Mouse (Mus musculus) forelimb bud, embryonic 11.5 days (tissue): Measurements from ENCODE around the gene Fam229b.

ENCODE experiments used
- DNase-seq: peaks from one replicate; pipeline ENCODE4 v3.0.0-alpha.2; 2012; ENCODE audit warnings: low read depth, low spot score

Fam229b gene

DNA sequence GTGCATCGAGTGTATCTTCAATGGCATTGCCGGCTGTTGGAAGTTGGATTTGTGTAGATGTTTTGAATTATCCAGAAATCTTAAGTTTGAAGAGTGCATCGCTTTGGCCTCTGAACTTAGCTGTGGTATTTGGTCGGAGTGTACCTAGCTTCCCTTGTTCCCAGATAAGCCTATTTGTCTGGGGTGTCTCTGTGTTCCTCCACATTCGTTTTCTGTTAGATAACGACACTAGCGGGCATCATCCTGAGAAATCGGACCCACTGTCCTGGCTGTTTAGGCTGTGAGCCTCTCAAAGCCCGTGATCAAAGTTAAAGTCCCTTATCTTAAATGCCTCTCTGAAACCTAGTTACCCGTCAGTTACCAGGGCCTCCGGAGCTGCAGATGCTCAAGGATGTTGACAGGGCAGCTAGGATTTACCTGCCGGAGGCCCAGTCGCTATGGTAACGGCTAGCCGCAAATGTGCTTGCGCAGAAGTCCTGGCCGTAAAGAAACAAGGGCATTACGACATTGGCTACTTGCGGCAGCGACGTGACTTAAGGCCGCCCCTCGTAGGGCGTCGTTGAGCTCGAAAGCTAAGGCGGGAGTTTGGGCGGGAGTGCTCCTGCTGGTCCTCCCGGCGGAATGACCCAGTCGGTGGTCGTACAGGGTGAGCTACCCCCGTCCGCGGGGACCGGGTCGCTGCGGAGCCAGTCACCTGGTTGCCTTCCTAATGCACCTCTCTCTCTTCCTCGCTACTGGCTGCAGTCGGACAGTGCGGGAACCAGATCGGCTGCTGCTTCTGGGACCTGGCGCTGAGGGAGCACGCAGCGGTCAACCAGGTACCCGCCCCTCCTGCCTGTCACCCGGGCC lies at the start of gene Fam229b, which contains the start of gene Tube1:
TSS of gene Fam229b (minus strand) at position 453 of the 849 bp plus-strand sequence.
TSS of gene Tube1 (plus strand) at position 515 of the 849 bp plus-strand sequence.
- DNase-seq: peak; percentile 94

DNA sequence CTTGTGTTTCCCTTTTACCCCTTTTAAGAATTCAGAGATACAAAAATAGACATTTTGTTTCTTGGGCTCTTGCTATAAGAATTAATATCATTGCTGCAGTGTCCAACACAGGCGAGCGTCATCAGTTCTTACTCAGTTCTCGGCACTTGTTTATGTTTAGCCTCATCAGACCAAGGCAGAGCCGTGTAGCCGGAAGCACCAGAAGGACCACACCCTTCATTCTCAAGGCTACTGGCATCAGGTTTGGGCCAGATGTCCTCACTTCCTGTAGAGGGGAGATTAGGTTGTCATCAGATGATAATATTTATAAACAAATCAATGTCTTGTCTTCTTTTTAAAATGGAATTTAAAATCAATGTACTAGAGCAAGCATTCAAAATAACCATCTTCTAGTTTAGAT lies 43.3 kb upstream of the Fam229b start:
- no peak for DNase-seq

DNA sequence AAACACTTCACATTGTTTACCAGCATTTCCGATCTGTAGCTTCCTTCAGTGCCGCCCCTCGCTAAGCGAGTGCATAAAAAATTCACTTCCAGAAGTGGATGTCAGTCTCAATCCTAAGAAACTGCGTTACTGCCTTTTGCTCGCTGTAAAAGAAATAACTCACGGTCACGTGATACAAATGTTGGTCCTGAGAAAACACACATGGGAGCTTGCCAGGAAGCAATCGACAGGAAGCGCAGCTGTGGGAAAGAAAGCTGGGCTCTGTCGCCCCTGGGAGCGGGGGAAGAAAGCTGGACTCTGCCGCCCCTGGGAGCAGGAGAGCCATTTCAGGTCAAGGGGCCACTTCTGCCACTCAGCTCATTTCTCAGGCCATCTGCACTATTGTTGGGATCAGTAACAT lies 39.4 kb upstream of the Fam229b start:
- no peak for DNase-seq

DNA sequence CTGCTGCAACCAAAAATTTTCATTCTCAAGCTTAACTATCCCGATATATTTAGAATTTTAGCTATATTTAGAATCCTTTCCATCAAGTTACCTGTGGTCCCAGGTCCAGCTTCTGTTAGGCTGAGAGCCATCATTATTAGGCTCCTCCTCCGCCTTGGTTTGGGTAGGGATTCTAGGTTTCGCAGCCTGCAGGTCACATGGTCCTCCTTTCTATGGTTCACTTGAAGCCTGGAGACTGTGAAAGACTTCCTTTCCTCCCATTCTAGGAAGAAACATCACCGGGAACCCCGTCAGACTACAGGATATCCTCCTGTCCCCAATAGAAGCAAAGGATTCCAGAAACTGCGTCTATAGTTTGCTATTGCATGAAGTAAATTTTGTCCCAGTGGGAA lies 38.8 kb upstream of the Fam229b start:
- no peak for DNase-seq

DNA sequence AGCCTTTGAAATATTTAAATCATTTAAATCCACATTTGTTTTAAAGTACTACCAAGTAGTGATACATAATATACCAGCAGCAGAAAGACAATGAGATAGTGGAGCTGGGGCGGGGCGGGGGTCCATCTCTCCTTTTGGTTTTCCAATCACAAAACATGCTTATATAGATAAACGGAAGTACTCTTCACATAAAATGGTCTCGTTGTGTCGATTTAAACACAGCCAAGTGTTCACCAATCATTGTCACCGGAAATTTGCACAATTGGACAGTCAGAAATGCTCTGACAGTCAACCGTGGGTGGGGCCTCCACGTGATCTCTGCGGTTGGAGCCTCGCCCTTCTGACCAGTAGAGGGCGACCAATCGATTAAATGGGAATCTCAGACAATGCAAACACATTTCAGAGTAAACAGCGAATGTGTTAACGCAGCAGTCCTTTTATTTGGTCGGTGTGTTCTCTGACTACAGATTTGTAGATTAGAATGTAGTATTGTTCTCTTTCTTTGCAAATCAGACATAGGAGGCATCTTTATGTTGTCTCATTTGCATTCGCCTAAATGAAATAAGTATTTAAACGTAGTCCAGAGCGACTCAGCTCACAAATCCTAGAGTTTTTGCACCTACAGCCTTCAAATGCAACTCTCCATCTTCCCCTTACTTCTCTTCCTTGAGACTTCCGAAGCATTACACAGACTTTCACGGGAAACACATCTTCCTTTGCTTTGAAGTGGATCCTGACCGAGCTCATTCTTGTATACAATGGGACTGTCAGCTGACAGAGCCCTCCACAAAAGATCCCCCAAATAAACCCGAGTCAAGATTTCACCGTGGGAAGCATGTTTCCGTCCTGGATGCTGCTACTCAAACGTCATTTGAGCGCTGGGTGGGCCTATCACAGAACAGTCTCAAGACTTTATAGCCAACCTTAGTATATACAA lies 38.2 kb upstream of the Fam229b start:
- peak; percentile 84 for DNase-seq

DNA sequence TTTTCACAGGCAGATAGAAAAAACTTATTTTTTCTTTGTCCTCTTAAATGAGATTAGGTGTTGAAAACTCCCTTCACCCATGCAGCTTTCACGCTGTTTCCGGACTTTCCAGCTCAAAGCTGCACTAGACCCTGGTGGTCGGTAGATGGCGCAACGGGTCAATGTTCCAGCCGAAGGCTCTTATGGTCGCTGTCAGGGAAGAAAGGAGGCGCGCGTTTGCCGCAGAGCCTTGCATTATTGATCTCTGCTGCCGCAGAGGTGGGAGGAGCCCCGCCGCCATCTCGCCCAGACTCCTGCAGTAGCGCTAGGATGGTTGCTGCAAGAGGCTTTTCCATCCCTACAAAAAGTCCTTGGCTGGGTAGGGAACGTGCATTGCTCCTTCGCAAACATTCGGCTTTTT lies 37.4 kb upstream of the Fam229b start:
- peak; percentile 92 for DNase-seq

DNA sequence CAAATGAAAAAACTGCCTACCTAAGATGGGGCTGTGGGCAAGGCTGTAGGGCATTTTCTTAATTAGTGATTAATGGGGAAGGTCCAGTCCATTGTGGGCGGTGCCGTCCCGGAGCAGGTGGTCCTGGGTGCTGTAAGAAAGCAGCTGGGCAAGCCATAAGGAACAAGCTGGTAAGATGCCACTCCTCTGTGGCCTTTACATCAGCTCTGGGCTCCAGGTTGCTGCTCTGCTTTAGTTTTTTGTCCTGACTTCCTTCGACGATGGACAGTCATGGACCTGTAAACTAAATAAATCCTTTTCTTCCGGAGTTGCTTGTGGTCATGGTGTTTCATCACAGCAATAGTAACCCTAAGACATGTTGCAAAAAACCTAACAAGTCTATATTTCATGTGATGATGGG lies 37.0 kb upstream of the Fam229b start:
- no peak for DNase-seq

DNA sequence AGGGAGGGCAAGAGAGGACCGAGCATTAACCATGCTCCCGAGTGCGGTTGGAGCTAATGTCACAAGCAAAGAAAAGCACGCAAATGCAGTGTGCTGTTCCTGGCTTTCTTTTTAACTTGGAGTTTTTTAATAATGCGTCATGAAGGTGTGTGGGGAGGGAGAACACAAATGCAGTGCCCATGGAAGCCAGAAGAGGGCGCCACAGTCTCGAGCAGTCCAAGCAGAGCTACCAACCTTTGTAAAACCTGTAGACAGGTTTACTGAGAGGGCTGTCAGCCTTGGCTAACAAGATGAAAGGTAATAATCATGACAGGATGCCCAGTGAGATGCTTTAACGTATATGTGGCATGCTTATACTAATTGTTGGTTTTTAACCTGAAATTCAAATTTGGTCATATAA lies 36.5 kb upstream of the Fam229b start:
- DNase-seq: peak; percentile 85

DNA sequence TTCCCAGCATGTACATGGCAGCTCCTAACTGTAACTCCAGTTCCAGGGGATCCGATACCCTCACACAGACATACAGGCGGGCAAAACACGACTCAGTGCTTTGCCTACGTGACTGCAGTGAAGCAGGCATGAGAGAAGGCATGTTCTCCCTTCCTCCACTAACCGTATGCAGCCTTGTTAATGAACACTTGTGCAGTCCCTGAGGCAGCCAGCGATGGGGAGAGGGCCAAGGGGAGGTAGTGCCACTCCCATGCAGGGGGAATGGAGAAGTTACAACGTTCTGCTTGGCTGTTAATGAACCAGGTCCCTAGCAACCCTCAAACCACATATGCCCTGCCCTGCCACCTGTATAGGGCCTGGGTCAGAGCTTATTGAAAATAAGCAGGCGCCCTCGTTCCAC lies 35.9 kb upstream of the Fam229b start:
- DNase-seq: no peak

DNA sequence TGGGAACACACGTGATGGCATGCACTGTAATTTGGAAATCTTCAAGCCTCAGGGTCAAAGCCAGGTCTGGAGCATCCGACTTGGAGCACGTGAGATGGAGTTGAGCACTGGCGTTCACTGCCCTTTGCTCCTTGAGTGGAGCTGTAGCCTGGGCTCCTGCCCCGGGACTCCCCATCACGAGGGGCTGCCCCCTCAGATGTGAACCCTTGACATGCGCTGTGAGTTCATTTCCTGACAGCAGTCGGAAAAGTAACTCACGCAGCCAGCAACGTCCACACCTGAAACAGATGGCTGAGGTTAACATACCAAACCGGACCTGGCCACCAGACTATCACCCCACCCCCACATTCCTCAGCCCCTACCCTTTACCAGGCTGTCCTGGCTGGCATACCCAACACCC lies 33.9 kb upstream of the Fam229b start:
- no peak for DNase-seq

DNA sequence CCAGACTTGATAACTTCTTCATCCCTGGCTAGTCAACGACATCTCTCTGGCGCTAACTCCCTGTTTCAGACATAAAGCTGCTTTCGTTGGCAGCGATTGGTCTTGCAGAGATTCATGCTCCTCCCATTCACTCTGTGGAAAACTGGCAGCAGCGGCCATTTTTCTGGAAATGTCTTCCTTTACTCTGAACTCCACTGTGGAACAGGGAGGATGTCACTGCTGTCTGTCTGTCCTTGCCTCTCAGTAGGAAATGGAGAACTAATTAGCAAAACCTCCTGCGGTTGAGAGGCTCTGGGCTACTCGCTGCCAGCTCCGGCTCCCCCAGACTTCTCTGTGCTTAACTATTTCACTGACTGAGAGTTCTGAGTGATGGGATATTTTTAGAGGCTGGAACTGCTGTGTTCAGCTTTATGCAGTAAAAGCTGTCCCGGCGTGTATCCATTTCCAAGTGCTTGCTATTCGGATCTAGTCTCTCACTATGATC lies 32.0 kb upstream of the Fam229b start:
- DNase-seq: no peak

DNA sequence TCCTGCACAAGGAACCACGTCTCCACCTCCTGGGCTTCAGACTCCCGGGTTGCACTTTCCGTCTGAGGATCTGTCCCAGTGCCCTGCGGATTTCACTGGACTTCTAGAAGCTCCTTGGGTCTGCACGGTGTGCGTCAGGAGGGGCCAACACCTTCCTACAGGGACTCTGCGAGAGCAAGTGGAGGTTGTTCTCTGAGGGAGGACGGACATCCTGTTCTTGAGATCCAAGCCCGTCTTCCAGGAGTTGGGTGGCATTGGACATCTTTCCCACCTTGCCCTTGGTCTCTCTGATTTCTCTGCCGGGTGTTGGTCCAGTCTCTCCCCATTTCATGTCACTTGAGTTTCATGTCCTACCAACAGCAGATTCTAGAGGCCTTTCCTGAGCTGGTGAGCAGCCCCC lies 30.0 kb upstream of the Fam229b start, which contains the start of gene Ccn6:
TSS of gene Ccn6 (minus strand) at position 101 of the 400 bp plus-strand sequence.
- DNase-seq: no peak

DNA sequence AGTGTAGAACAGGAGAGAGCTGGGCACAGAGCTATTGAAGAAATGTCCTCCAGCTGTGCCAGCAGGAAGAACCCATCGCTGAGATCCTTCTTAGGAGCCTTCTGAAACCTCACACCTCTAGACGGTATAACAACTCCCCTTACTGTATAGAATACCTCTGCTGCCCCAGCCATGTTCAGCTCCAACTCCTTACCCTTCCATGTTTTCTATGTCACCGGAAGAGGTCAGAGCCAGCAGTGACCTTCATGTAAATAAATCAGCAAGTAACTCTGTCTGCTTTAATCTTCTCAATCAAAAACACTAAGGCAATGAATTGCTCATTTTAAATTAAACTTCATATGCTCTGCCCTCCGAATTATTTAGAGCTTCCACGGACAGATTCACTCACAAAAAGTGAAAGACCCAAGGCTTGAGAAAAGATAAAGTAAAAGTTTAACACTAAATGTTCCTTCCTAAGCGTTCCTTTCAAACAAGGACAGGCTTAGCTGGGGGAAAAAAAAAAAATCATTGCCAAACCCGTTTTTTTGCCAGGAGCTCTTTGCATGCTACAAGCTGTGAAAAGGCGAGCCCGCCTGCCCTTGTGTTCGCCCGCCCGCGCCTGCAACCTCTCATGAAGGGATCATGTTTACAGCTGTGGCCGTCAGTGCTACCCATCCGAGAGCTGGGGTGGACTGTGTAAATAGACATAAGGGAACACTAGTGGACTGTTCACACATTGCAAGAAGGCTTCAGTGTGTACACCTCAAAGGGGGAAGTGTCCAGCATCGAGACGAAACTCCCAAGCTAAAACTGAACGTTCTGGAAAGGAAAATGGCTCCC lies 29.2 kb upstream of the Fam229b start:
- DNase-seq: peak; percentile 51

DNA sequence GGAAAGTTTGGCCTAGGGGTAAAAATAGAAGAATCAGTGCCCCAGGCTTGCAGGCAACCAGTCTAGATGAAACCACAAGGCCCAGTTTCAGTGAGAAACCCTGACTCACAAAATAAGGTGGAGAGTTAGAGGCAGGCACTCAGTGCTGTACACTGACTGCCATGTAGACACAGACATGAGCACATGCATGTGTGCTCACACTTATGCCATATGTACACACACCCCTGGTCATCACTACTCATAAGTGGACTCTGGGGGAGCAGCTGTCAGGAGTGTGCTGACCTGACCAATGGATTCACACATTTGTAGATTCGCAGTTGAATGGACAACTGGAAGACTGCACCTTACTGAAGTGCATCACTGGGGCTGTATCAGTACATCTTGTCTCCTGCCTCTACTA lies 27.7 kb upstream of the Fam229b start:
- DNase-seq: no peak

DNA sequence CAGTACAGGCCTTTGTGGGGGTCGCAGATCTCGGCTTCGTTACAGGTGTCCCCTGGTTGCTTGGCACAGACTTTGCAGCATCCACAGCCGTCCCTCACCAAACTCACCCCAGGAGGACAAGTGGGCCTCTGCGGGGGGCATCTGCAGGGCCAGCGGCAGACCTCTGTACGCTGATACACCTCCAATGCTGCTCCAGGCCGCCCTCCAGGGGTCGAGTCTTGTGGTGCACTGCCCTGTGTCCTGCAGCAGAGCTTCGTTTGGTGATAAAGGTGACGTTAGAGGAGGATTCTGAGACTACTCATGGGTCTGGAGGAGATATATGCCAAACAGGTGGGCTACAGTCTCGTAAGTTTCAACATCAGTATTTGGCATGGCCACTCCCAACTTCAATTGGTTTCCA lies 24.6 kb upstream of the Fam229b start:
- DNase-seq: no peak

DNA sequence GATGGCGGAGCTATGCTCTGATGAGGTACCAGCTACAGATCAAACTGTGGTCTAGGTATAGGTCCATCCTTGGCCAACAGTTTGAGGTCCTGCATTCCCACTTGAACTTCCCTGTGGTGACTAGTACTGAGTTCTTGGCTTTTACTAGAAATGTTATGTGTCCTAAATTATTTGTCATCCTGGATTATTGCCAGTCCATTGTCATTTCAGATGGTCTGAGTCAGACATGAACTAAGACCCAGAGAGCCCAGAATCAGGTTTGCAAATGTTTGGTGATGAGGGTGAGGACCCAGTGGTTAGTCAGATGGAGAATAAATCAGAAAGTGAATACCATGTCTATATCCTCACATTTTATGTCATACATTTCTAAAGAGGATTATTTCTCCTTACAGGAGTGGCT lies 23.6 kb upstream of the Fam229b start:
- DNase-seq: no peak

DNA sequence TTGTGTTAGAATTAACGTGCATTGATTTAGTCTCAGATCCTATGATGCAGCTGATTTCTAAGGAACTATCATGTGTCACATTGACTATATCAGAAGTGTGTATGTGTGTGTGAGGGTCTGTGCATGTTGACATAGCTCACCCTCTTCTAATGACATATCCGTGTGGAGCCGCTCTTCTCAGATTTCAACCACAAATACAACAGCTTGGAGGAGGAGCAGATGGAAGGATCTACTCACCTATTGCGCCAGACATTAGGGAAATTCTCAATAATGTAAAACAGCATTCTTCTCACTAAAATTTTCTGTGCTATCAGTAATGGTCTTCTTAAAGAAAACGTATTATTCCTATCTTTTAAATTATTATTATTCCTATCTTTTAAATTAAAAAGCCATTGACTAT lies 23.0 kb upstream of the Fam229b start:
- no peak for DNase-seq

DNA sequence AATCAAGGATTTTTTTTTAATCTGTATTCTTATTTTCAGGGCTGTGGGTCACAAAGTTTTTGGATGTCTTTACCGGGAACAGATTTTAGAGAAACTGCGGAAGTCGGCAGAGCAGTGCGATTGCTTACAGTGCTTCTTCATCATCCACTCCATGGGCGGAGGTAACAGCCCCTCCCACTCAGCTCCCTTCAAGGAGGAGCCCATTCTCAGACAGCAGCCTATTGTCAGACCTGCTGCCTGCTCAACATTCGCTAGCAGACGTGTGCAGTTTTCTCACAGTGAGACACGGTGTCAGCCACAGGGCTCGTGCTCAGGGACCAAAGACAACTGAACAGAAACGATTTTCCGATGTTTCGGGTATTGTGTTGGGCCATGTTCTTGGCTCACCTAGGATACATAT lies 8.5 kb upstream of the Fam229b start:
- DNase-seq: no peak

DNA sequence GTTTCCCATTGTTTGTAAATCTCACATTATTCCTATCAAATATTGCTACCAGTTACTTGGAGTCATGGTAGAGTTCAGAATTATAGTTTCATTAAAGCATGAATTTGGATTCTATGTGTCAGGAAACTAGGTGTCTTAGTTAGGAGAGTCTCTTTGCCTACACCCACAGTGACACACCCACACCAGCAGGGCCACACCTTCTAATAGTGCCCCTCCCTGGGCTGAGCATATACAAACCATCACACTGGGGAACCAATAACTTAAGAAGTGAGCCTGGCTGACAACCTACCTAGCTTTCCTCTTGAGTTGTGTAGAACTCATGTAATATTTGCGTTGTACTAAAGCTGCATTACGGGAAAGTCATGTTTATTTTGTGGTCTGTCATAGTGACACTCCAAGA lies 7.7 kb upstream of the Fam229b start:
- DNase-seq: no peak

DNA sequence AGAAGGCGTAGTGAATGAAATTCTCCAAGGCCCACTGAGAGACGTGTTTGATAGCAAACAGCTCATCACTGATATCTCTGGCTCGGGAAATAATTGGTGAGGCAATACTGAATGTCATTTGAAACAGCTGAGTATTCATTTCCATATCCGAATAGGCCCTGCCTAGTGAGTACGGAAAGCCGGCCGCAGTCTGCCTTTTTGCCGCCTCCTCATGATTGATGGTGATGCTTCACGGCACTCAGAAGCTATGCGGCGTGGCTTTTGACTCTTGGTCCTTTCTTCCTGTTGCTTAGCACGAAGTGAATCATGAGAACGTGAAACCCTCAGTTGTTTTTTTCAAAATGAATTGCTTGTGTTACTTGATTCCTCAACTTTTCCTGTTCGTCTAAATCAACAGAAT lies 7.1 kb upstream of the Fam229b start:
- DNase-seq: no peak

DNA sequence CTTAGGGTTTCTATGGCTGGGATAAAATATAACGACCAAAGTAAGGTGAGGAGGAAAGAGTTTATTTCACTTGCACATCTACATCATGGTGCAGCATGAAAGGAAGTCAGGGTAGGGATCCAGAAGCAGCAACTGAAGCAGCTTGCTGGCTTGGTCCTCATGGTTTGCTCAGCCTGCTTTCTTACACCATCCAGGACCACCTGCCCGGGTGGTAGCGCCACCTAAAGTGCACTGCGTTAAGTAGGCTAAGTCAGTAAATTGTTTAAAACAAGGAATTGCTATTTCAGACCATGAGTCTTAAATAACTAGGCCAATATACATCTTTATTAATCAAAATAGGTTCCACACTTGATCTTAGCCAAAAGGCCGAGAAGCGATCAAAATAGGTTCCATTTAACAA lies 5.0 kb upstream of the Fam229b start:
- DNase-seq: no peak

DNA sequence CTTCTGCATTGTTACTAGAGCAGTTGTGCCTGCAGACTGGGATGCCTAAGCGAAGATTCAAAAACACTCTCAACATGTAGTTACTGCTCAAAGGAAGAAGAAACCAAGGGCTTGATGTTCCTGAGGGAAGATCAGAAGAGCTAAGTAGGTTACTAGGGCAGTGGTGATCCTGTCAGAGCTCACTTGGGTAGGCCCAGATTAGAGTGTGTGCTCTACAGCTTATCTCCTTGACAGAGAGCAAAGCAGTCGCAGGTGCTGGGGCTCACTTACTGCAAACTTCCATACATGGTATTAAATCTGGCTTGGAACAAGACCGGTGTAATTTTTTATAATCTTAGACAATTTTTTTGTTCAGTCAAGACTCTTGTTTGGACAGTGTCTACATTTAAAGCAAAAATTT lies 4.1 kb upstream of the Fam229b start:
- DNase-seq: no peak
